ENCODE assay signal across 11 mouse cellular contexts in the genomic region with DNA sequence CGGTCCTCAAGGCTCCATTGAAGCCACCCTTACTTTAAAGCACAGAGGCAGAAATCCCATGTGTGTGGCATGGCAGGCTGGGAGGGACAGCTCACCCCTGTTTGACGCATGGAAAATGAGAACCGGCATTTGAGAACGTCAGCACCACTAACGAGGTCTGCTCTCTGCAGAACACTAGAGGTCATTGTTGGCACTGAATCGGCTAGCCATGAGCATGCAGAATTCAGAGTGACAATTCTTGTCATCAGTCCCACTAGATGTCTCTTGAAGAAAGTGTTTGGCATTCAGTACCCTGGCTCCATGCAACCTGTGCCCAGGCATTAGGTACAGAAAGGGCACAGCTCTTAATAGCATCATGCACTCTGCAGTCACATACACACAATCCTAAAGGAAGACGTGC.
DNase-seq lines count a peak whose midpoint lies in the region; ATAC-seq and TF ChIP-seq lines count a peak whose summit lies in the region.
"Had no signal": no experiment of that assay in that cellular context is flagged by ENCODE, and none has a peak within 500 bp of the region (broad histone marks: within the 10 kb centered on the region; RNA-seq: fewer than 3 reads in every experiment).

No protein-coding gene starts in this region.

- peak; percentile 69 for DNase-seq in hindbrain, postnatal 0 days (ENCODE audit: low spot score)
- no peak for DNase-seq in hindbrain, embryonic 14.5 days (ENCODE audit: low spot score)
- no peak for DNase-seq in Patski (ENCODE audit: low read depth, low spot score)
- peak; percentile 69 for DNase-seq in embryonic facial prominence, embryonic 14.5 days (ENCODE audit: low spot score)
- DNase-seq in liver, postnatal 0 days = no peak
- no peak for DNase-seq in ovary, postnatal 14 days (ENCODE audit: low spot score)
- DNase-seq in urinary bladder, adult 2 months (ENCODE audit: low spot score) = no peak

- peak; percentile 64 for TF ChIP-seq CTCF in hindbrain, postnatal 0 days (IDR thresholded peaks at IDR 0.05; ENCODE audit: low read depth)
- no peak for TF ChIP-seq CTCF in Patski (IDR thresholded peaks at IDR 0.05)
- peak; percentile 56 for TF ChIP-seq CTCF in liver, postnatal 0 days (IDR thresholded peaks at IDR 0.05; ENCODE audit: low read depth)

- H3K4me1 ChIP-seq in hindbrain, postnatal 0 days (ENCODE audit: insufficient read depth, low read length) = no peaks in the 10 kb centered on the region
- H3K4me1 ChIP-seq in hindbrain, embryonic 14.5 days (replicated peaks; ENCODE audit: control insufficient read depth, insufficient read depth, low read length) = no peaks in the 10 kb centered on the region
- H3K4me1 ChIP-seq in embryonic facial prominence, embryonic 14.5 days (ENCODE audit: control insufficient read depth, insufficient read depth, low read length) = peaks cover 4% of the 10 kb centered on the region
- H3K4me1 ChIP-seq in liver, postnatal 0 days (ENCODE audit: insufficient read depth) = no peaks in the 10 kb centered on the region
- no peaks in the 10 kb centered on the region for H3K4me1 ChIP-seq in kidney, embryonic 15.5 days
- H3K4me1 ChIP-seq: neural tube, embryonic 13.5 days; stomach, embryonic 15.5 days had no signal

- no peak overlapping the region for H3K4me2 ChIP-seq in hindbrain, postnatal 0 days (ENCODE audit: low read depth, low read length)
- no peak overlapping the region for H3K4me2 ChIP-seq in hindbrain, embryonic 14.5 days (replicated peaks)
- no peak overlapping the region for H3K4me2 ChIP-seq in embryonic facial prominence, embryonic 14.5 days (ENCODE audit: low read depth, low read length)
- no peak overlapping the region for H3K4me2 ChIP-seq in liver, postnatal 0 days (ENCODE audit: low read depth, low read length)
- no peak overlapping the region for H3K4me2 ChIP-seq in kidney, embryonic 15.5 days
- H3K4me2 ChIP-seq: neural tube, embryonic 13.5 days; stomach, embryonic 15.5 days had no signal

- POLR2A ChIA-PET in Patski (lab: Charles Lee) = no interaction called here

- in situ Hi-C loops in Patski (cut with MboI; ENCODE audit: low pct_unique_long_range_greater_than_20kb) = no loop called here

- peak; percentile 58; the same call in 1 of the 2 replicates for ATAC-seq in hindbrain, postnatal 0 days
- ATAC-seq in hindbrain, embryonic 14.5 days (ENCODE audit: low FRiP score) = no peak
- peak; percentile 39 for ATAC-seq in Patski
- ATAC-seq in embryonic facial prominence, embryonic 14.5 days (ENCODE audit: low read depth) = no peak
- ATAC-seq in liver, postnatal 0 days = no peak
- no peak; the same call in 1 of the 2 replicates for ATAC-seq in kidney, embryonic 15.5 days (replicated peaks; ENCODE audit: low FRiP score)

- no peak overlapping the region for H3K4me3 ChIP-seq in hindbrain, postnatal 0 days (ENCODE audit: low read length)
- H3K4me3 ChIP-seq in hindbrain, embryonic 14.5 days (replicated peaks; ENCODE audit: low read length) = no peak overlapping the region
- no peak overlapping the region for H3K4me3 ChIP-seq in embryonic facial prominence, embryonic 14.5 days (ENCODE audit: low read depth, low read length)
- H3K4me3 ChIP-seq in liver, postnatal 0 days (ENCODE audit: low read depth, low read length) = no peak overlapping the region
- H3K4me3 ChIP-seq in kidney, embryonic 15.5 days (replicated peaks) = no peak overlapping the region
- H3K4me3 ChIP-seq: hindbrain, embryonic 10.5 days; neural tube, embryonic 13.5 days; stomach, embryonic 15.5 days had no signal

- H3K27me3 ChIP-seq in hindbrain, postnatal 0 days (ENCODE audit: insufficient read depth, low read length) = no peaks in the 10 kb centered on the region
- H3K27me3 ChIP-seq in hindbrain, embryonic 14.5 days (ENCODE audit: control insufficient read depth, insufficient read depth, low read length) = no peaks in the 10 kb centered on the region
- no peaks in the 10 kb centered on the region for H3K27me3 ChIP-seq in Patski
- H3K27me3 ChIP-seq in embryonic facial prominence, embryonic 14.5 days (replicated peaks; ENCODE audit: control insufficient read depth, insufficient read depth, low read length) = no peaks in the 10 kb centered on the region
- H3K27me3 ChIP-seq in liver, postnatal 0 days (ENCODE audit: insufficient read depth, low read length) = no peaks in the 10 kb centered on the region
- H3K27me3 ChIP-seq in kidney, embryonic 15.5 days = no peaks in the 10 kb centered on the region
- H3K27me3 ChIP-seq: neural tube, embryonic 13.5 days; stomach, embryonic 15.5 days had no signal

- no peaks in the 10 kb centered on the region for H3K36me3 ChIP-seq in hindbrain, postnatal 0 days (ENCODE audit: insufficient read depth, low read length)
- no peaks in the 10 kb centered on the region for H3K36me3 ChIP-seq in hindbrain, embryonic 14.5 days (replicated peaks; ENCODE audit: control insufficient read depth, insufficient read depth)
- no peaks in the 10 kb centered on the region for H3K36me3 ChIP-seq in embryonic facial prominence, embryonic 14.5 days (ENCODE audit: control insufficient read depth, insufficient read depth, low read length)
- no peaks in the 10 kb centered on the region for H3K36me3 ChIP-seq in liver, postnatal 0 days (replicated peaks; ENCODE audit: insufficient read depth, low read length)
- H3K36me3 ChIP-seq in kidney, embryonic 15.5 days = no peaks in the 10 kb centered on the region
- H3K36me3 ChIP-seq: hindbrain, embryonic 10.5 days; neural tube, embryonic 13.5 days; stomach, embryonic 15.5 days had no signal

- no peak overlapping the region for H3K9ac ChIP-seq in hindbrain, postnatal 0 days (replicated peaks; ENCODE audit: low read length)
- H3K9ac ChIP-seq in hindbrain, embryonic 14.5 days = no peak overlapping the region
- H3K9ac ChIP-seq in embryonic facial prominence, embryonic 14.5 days (ENCODE audit: low read depth, low read length) = no peak overlapping the region
- H3K9ac ChIP-seq in liver, postnatal 0 days (replicated peaks) = no peak overlapping the region
- no peak overlapping the region for H3K9ac ChIP-seq in kidney, embryonic 15.5 days
- H3K9ac ChIP-seq: neural tube, embryonic 13.5 days; stomach, embryonic 15.5 days had no signal

- TF ChIP-seq EP300 in liver, postnatal 0 days (IDR thresholded peaks at IDR 0.05; ENCODE audit: low read depth) = no peak

- WGBS in hindbrain, postnatal 0 days = 14% methylated on average over 7 of the region's 7 CpGs
- 27% methylated on average over 7 of the region's 7 CpGs for WGBS in hindbrain, embryonic 14.5 days
- WGBS in embryonic facial prominence, embryonic 14.5 days = 20% methylated on average over 7 of the region's 7 CpGs
- 31% methylated on average over 7 of the region's 7 CpGs for WGBS in liver, postnatal 0 days (ENCODE audit: insufficient replicate concordance)
- WGBS in kidney, embryonic 15.5 days = 29% methylated on average over 7 of the region's 7 CpGs

- no peak overlapping the region for H3K27ac ChIP-seq in hindbrain, postnatal 0 days
- no peak overlapping the region for H3K27ac ChIP-seq in hindbrain, embryonic 14.5 days
- no peak overlapping the region for H3K27ac ChIP-seq in embryonic facial prominence, embryonic 14.5 days (replicated peaks; ENCODE audit: low read depth, low read length)
- H3K27ac ChIP-seq in liver, postnatal 0 days (ENCODE audit: low read depth) = no peak overlapping the region
- H3K27ac ChIP-seq in kidney, embryonic 15.5 days = no peak overlapping the region
- H3K27ac ChIP-seq: hindbrain, embryonic 10.5 days; neural tube, embryonic 13.5 days; stomach, embryonic 15.5 days had no signal

- H3K9me3 ChIP-seq in hindbrain, postnatal 0 days (ENCODE audit: low read length) = peaks cover 4% of the 10 kb centered on the region; the same call in 1 of the 2 replicates
- 0 out of 2 replicates have a peak, but pooled peaks cover 9% of the 10 kb centered on the region for H3K9me3 ChIP-seq in hindbrain, embryonic 14.5 days (ENCODE audit: control insufficient read depth, low read length)
- peaks cover 5% of the 10 kb centered on the region; the same call in 1 of the 2 replicates for H3K9me3 ChIP-seq in embryonic facial prominence, embryonic 14.5 days (ENCODE audit: control insufficient read depth, low read length)
- no peaks in the 10 kb centered on the region for H3K9me3 ChIP-seq in liver, postnatal 0 days (ENCODE audit: low read length)
- H3K9me3 ChIP-seq in kidney, embryonic 15.5 days (replicated peaks) = no peaks in the 10 kb centered on the region
- H3K9me3 ChIP-seq: hindbrain, embryonic 10.5 days; stomach, embryonic 15.5 days had no signal

- CTCF ChIA-PET in Patski (lab: Charles Lee) = no interaction called here

Comparison
In these comparisons a context has a peak if more than half of its experiments do, and no peak if none do; other contexts are left out.
1. ATAC-seq: peak in hindbrain, postnatal 0 days (single experiment) and Patski (single experiment); none in hindbrain, embryonic 14.5 days (single experiment), embryonic facial prominence, embryonic 14.5 days (single experiment), liver, postnatal 0 days (single experiment) and kidney, embryonic 15.5 days (single experiment).
2. DNase-seq: peak in hindbrain, postnatal 0 days (single experiment) and embryonic facial prominence, embryonic 14.5 days (single experiment); none in hindbrain, embryonic 14.5 days (single experiment), Patski (single experiment), liver, postnatal 0 days (single experiment), ovary, postnatal 14 days (single experiment) and urinary bladder, adult 2 months (single experiment).